Mouse (Mus musculus) MN1 (cell line): ENCODE results near the gene Prss16.

Source experiments
- DNase-seq: peaks from one replicate; pipeline ENCODE4 v3.0.0-alpha.2; 2016; ENCODE audit warnings: low spot score

Prss16 gene

GRCm38 (mm10) chr13:21974221-21974725 lies 35.3 kb downstream of the Prss16 start:
- DNase-seq, result peak; percentile 88

GRCm38 (mm10) chr13:21971641-21972040 lies 37.9 kb downstream of the Prss16 start:
- DNase-seq, result peak; percentile 55

- no peak for DNase-seq
Observed at GRCm38 (mm10) chr13:21969816-21970215, 39.7 kb downstream of the Prss16 start.

GRCm38 (mm10) chr13:21969269-21969668 lies 40.3 kb downstream of the Prss16 start:
- no peak for DNase-seq
